Mouse (Mus musculus): Measurements from ENCODE around the gene Rhbdf1.

DNA sequence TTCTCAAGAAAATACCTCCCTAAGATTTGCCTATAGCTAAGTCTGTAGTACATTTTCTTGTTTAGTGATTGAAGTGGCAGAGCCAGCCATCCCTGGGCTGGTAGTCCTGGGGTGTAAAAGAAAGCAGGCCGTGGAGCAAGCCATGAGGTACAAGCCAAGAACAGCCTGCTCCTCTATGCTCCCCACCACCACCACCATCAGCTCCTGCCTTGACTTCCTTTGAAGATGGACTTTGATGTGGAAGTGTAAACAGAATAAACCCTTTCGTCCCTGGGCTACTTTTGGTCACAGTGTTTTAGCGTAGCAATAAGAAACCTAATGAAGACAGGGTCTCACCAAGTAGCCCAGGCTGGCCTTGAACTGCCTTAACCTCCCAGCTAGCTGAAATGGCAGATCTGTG, 24.3 kb downstream of the Rhbdf1 start:
- TF ChIP-seq CTCF (IDR thresholded peaks at IDR 0.05; ENCODE audit: low read depth, low read length) (no peak), TAL1 (conservative IDR thresholded peaks at IDR 0.05; ENCODE audit: low read depth, low read length) (no peak), GATA1 (IDR thresholded peaks at IDR 0.05; ENCODE audit: borderline replicate concordance, low read length) (no peak)

Measured in G1E (cell line).